Mouse (Mus musculus) lung, adult 2 months (tissue): Measurements from ENCODE around the gene Rap2a. TPM values are rescaled to one million over a fixed set of nuclear protein-coding genes. Genes with fewer than 3 reads are reported as not detected.

Experiments used
- DNase-seq: peaks from one replicate; pipeline ENCODE4 v3.0.0; 2022
- H3K4me1 ChIP-seq: fragments of 200-500 bp; 2 replicates; pipeline ENCODE4 v1.6.1; 2011; ENCODE audit warnings: low read length; ENCODE audit not compliant: control insufficient read depth, insufficient read depth
- H3K4me3 ChIP-seq: fragments of 200-500 bp; replicated peaks from 2 replicates; pipeline ENCODE3; 2011; ENCODE audit warnings: low read depth, mild to moderate bottlenecking, control low read depth, low read length; ENCODE audit errors: extremely low read depth
- CTCF ChIP-seq: fragments of 200-500 bp; IDR thresholded peaks from 2 replicates; pipeline ENCODE4 v1.5.1; 2011; ENCODE audit warnings: mild to moderate bottlenecking, low read length, control low read depth; ENCODE audit not compliant: insufficient read depth
- POLR2A ChIP-seq: fragments of 200-500 bp; IDR thresholded peaks from 2 replicates; pipeline ENCODE4 v1.6.1; 2011; ENCODE audit warnings: low read depth, mild to moderate bottlenecking, control low read depth, low read length, borderline replicate concordance; ENCODE audit errors: extremely low read depth
- WGBS: fragments of 180-500 bp; shearing (Covaris S2); methylation state at CpG from one replicate; pipeline ENCODE4 v1.1.7; 2018; 5-methylcytosine and 5-hydroxymethylcytosine counted together
- polyA plus RNA-seq: library from polyadenylated mRNA; depleted of rRNA; stranded (reverse); fragments of >200 nt; gene quantifications from 2 replicates; pipeline ENCODE4 v1.2.3, GENCODE M21; 2012

Rap2a gene
- polyA plus RNA-seq, 1 experiment, result 57.3 TPM

GRCm38 (mm10) chr14:120508566-120509365, 30.5 kb downstream of the Rap2a start:
- Histone ChIP-seq H3K4me3 (no peak overlapping the region), H3K4me1 (peaks cover 2% of the 10 kb centered on the region; the same call in 1 of the 2 replicates)
- 67% methylated on average over 16 of the region's 16 CpGs for WGBS
- TF ChIP-seq POLR2A (no peak), CTCF (no peak)
- no peak for DNase-seq

GRCm38 (mm10) chr14:120509366-120509640, 31.1 kb downstream of the Rap2a start:
- WGBS, result 74% methylated on average over 5 of the region's 5 CpGs
- Histone ChIP-seq H3K4me1 (peaks cover 2% of the 10 kb centered on the region; the same call in 1 of the 2 replicates), H3K4me3 (no peak overlapping the region)
- DNase-seq, result no peak
- no peak for TF ChIP-seq CTCF
- TF ChIP-seq POLR2A, result no peak

- TF ChIP-seq CTCF (no peak), POLR2A (no peak)
- H3K4me3 ChIP-seq, result no peak overlapping the region
- WGBS, result 62% methylated on average over 5 of the region's 5 CpGs
- no peak for DNase-seq
- H3K4me1 ChIP-seq, result peaks cover 6% of the 10 kb centered on the region
Measured at GRCm38 (mm10) chr14:120511821-120512220, 33.6 kb downstream of the Rap2a start.

GRCm38 (mm10) chr14:120514821-120515271, 36.6 kb downstream of the Rap2a start:
- TF ChIP-seq POLR2A (no peak), CTCF (no peak)
- WGBS, result 34% methylated on average over 4 of the region's 4 CpGs
- peak; percentile 45 for DNase-seq

GRCm38 (mm10) chr14:120515376-120515775, 37.1 kb downstream of the Rap2a start:
- H3K4me3 ChIP-seq, result no peak overlapping the region
- DNase-seq, result peak; percentile 33
- 38% methylated on average over 1 of the region's 1 CpGs for WGBS
- H3K4me1 ChIP-seq, result peaks cover 6% of the 10 kb centered on the region
- TF ChIP-seq CTCF (no peak), POLR2A (no peak)

More at GRCm38 (mm10) chr14:120514821-120515271, 36.6 kb downstream of the Rap2a start:
- peaks cover 6% of the 10 kb centered on the region for H3K4me1 ChIP-seq
- H3K4me3 ChIP-seq, result no peak overlapping the region

GRCm38 (mm10) chr14:120518706-120519105, 40.5 kb downstream of the Rap2a start:
- TF ChIP-seq CTCF (no peak), POLR2A (no peak)
- DNase-seq, result no peak
- 79% methylated on average over 5 of the region's 5 CpGs for WGBS
- Histone ChIP-seq H3K4me1 (peaks cover 6% of the 10 kb centered on the region), H3K4me3 (no peak overlapping the region)

GRCm38 (mm10) chr14:120519921-120520320, 41.7 kb downstream of the Rap2a start:
- WGBS, result 37% methylated on average over 1 of the region's 1 CpGs
- no peak for DNase-seq
- H3K4me3 ChIP-seq, result no peak overlapping the region
- H3K4me1 ChIP-seq, result peaks cover 2% of the 10 kb centered on the region; the same call in 1 of the 2 replicates
- no peak for TF ChIP-seq CTCF

GRCm38 (mm10) chr14:120520843-120521242, 42.6 kb downstream of the Rap2a start:
- WGBS, result 41% methylated on average over 3 of the region's 3 CpGs
- no peak for TF ChIP-seq POLR2A
- TF ChIP-seq CTCF, result no peak

GRCm38 (mm10) chr14:120523296-120523695, 45.1 kb downstream of the Rap2a start:
- DNase-seq, result no peak
- H3K4me3 ChIP-seq, result no peak overlapping the region
- WGBS, result 95% methylated on average over 5 of the region's 5 CpGs
- TF ChIP-seq CTCF, result no peak
- TF ChIP-seq POLR2A, result no peak
- H3K4me1 ChIP-seq, result no peaks in the 10 kb centered on the region; the same call in 1 of the 2 replicates

More at GRCm38 (mm10) chr14:120520843-120521242, 42.6 kb downstream of the Rap2a start:
- H3K4me3 ChIP-seq, result no peak overlapping the region
- no peak for DNase-seq
- no peaks in the 10 kb centered on the region; the same call in 1 of the 2 replicates for H3K4me1 ChIP-seq

- H3K4me3 ChIP-seq, result no peak overlapping the region
- no peak for DNase-seq
- no peak for TF ChIP-seq CTCF
- TF ChIP-seq POLR2A, result no peak
- WGBS, result 60% methylated on average over 2 of the region's 2 CpGs
- H3K4me1 ChIP-seq, result no peaks in the 10 kb centered on the region; the same call in 1 of the 2 replicates
Measured at GRCm38 (mm10) chr14:120525644-120526043, 47.4 kb downstream of the Rap2a start.
